Mouse (Mus musculus) thymus, postnatal 25 days (tissue): Measurements from ENCODE around the gene Hsd17b10.

Experiments
- DNase-seq: peaks from one replicate; pipeline ENCODE4 v3.0.0; 2022

Gene Hsd17b10

DNA sequence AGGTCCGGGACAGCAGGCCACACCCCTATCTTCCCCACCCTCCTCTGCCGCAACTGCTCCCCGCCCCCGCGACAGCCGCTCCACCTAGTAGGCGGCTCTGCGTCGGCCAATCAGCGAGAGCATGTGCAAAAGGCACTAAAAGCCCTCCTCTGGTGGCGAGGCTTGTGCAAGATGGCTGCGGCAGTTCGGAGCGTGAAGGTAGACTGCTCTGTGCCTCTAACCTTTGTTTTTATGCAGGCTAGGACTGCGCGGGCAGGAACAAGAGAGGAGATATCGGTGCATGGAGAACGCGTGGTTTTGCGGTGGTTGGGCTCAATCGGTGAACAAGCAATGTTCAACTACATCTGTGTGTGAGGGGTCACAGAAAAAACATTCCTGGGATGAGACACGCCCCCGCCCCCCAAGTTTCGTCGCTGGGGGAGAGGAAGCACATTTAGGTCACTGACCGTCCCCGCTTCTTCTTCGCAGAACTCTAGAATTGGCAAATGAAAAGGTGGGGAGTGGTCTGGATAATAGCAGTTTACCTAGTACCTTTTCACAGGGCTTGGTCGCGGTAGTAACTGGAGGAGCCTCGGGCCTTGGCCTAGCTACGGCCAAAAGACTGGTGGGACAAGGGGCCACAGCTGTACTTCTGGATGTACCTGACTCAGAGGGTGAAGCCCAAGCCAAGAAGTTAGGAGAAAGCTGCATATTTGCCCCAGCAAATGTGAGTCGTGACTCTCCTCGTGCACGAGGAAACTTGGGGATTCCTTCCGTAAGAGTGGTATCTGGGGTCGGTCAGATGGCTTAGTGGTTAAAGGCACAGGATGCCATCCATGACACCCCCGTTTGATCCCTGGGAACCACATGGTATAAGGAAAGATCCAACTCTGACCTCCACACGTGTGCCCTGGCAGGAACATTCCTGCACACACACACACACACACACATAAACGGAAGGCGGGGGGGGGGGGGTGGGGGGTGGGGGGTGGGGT is at the start of gene Hsd17b10:
Gene Hsd17b10, plus strand, starts transcription at position 109 of the 974 bp plus-strand sequence.
- peak; percentile 80 for DNase-seq

- DNase-seq, result no peak
Observed at GRCm38 (mm10) chrX:151999006-151999710, 2.5 kb upstream of the Hsd17b10 start.

- DNase-seq, result no peak
Observed at GRCm38 (mm10) chrX:152001182-152001684, 412 bp upstream of the Hsd17b10 start.

DNA sequence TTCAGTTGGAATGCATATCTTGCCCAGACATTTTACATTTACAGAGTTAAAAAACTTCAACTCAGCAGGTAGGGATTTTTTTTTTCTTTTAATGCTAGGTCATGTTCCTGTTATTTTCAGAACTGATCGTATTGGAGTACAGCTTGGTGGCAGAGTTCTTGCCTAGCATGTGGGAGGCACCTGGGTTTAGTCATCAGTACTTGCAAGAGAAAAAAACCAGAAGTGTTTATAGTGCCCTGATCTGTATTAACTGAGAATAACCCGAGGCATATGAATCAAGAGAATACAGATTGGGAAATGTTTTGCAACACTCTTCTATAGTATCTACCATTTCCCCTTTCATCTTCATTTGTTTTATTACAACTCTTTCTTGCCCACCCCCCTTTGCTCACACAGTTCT is 1.2 kb downstream of the Hsd17b10 start:
- DNase-seq, result no peak

- DNase-seq, result no peak
Observed at GRCm38 (mm10) chrX:152007863-152008262, 6.2 kb downstream of the Hsd17b10 start.

DNA sequence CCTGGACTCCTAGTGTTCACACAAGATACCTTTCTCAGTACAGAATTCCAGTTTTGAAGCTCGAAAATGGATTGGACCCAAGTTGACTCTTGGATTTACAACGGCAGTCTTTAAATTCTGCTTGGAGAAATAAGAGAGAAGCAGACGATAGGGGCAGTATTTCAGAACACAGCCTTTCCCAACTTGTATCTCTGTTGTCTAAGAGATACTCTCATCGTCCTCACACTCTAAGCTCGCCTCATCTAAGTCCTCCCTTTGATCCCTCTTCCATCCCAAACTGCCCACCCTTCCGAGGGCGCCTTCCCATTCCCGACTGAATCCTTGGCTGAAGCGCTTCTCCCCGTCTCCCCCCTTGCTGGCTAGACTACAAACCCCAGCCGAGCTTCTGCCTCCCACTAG is 14.1 kb downstream of the Hsd17b10 start:
- DNase-seq, result no peak

DNA sequence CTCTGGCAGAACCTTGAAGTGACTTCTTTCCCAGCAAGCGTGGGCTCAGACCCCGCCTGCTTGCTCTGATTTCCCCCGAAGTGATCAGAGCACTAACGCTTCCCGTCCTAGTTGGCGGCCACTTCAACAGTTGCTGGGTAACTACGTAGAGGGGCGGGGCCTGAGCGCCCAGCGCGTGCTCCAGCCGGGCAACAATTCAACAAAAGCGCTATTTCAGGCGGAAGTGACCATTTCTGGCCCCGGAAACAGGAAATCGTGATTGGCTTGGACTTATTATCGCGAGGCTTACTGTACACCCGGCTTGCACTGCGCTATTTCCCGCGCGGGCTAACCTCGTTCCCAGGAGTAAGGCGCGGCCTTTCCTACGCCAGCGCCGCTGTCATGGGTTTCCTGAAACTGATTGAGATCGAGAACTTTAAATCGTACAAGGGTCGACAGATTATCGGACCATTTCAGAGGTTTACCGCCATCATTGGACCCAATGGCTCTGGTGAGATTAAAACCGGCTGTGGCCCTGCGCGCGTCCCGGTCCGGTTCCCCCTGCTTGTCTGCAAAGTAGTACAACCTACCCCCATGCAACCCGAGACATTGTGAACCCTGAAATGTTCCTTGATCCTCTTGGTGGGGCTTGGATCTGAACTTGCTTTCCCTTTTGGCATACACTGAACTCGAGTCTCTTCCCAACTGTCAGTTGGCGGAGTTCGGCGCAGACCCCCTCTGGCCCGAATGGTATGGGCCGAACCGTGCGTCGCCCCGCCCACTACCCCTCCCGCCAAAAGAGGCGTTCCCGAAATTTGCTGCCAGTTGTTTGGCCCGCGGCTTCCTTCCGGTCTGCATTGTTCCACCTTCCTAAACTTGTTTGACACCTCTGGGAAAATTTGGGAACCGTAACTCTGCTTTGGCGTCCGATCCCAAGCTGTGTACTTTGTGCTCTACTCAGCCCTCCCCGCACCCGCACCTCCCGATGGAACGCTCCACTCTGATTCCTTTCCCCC is 14.8 kb downstream of the Hsd17b10 start, which contains the start of the genes Ribc1 and Smc1a:
Gene Ribc1, minus strand, starts transcription at position 145 of the 995 bp plus-strand sequence.
Gene Smc1a, plus strand, starts transcription at position 278 of the 995 bp plus-strand sequence.
- peak; percentile 86 for DNase-seq

GRCm38 (mm10) chrX:152017186-152017585 is 15.5 kb downstream of the Hsd17b10 start:
- DNase-seq, result no peak

DNA sequence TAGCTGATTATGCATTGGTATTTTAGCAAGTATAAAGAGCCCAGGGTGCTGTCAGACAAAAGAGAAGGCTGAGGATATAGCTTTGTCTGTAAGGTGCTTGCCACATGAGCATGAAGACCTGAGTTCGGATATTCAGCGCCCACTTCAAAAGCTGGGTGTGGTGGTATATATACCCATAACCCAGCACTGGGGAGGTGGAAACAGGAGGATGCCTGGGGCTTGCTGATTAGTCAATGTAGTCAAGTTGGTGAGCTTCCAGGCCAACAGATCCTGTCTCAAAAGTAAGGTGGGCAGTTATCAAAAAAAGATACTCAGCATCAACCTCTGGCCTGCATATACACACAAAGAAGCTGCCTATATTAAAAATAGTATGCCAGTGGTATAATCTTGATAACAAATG is 17.6 kb downstream of the Hsd17b10 start:
- DNase-seq, result no peak

DNA sequence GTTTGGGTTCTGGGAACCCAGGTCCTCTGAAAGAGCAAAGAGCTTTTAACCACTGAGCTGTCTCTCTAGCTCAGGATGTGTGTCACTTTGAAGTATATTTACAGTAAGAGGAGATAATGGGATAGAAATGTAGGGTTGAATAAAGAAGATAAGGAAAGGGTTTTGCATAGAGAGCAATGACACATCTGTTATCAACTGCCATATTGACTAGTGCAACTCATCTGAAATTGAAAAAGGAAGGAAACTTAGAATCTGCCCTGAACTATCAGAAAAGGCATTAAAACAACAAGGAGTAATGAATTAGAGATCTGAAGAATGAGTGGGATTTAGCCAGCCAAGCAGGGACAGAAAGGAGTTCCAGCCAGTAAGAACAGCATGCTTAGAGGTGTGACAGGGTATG is 38.2 kb downstream of the Hsd17b10 start:
- DNase-seq, result no peak

- no peak for DNase-seq
Observed at GRCm38 (mm10) chrX:152047230-152047629, 45.6 kb downstream of the Hsd17b10 start.

DNA sequence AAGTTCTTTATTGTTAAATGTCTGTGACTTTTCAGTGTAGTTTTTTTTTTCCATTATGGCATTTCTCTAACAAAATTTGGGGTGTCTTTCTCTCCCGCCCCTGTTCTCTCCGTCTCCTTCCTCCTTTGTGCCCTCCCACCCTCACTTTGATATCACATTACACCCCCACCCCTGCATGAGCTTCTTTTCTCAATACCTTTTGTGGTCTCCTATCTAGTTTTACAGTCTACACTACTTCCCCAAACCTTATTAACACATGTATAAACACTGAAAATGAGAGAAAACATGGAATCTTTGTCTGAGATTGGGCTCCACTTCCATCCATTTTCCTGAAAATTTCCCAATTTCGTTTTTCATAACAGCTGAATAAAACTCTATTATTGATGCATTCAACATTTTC is 50.9 kb downstream of the Hsd17b10 start:
- DNase-seq, result no peak
